Mouse (Mus musculus) heart, embryonic 16.5 days (tissue): ENCODE results near the gene Tuft1. TPM values are rescaled to one million over a fixed set of nuclear protein-coding genes. Genes with fewer than 3 reads are reported as not detected.

Source experiments
- ATAC-seq: fragments of 200-750 bp; cut with Nextera tagmentation; replicated peaks from 2 replicates; pipeline ENCODE4 v1.8.0; 2017; ENCODE audit warnings: moderate number of reproducible peaks; ENCODE audit not compliant: insufficient read depth, low FRiP score; ENCODE audit errors: extremely low read depth
- H3K27ac ChIP-seq: fragments of 300-500 bp; sonication (generic); 2 replicates; pipeline ENCODE4 v1.5.1; 2014; ENCODE audit warnings: mild to moderate bottlenecking, low read length, control low read depth, moderate library complexity
- H3K27me3 ChIP-seq: fragments of 300-500 bp; sonication (generic); 2 replicates; pipeline ENCODE4 v1.6.1; 2014; ENCODE audit warnings: low read length, mixed read lengths; ENCODE audit not compliant: control insufficient read depth, insufficient read depth
- H3K36me3 ChIP-seq: fragments of 300-500 bp; sonication (generic); 2 replicates; pipeline ENCODE4 v1.6.1; 2014; ENCODE audit not compliant: control insufficient read depth, insufficient read depth
- H3K4me1 ChIP-seq: fragments of 300-500 bp; sonication (generic); 2 replicates; pipeline ENCODE4 v1.6.1; 2014; ENCODE audit warnings: low read length, mixed read lengths; ENCODE audit not compliant: control insufficient read depth, insufficient read depth
- H3K4me2 ChIP-seq: fragments of 300-500 bp; sonication (generic); 2 replicates; pipeline ENCODE4 v1.6.1; 2014; ENCODE audit warnings: low read depth, mild to moderate bottlenecking, control low read depth, low read length
- H3K4me3 ChIP-seq: fragments of 300-500 bp; sonication (generic); 2 replicates; pipeline ENCODE4 v1.5.1; 2014; ENCODE audit warnings: mild to moderate bottlenecking, control low read depth, low read length
- H3K9ac ChIP-seq: fragments of 300-500 bp; sonication (generic); 2 replicates; pipeline ENCODE4 v1.6.1; 2014; ENCODE audit warnings: low read length, control low read depth
- H3K9me3 ChIP-seq: fragments of 300-500 bp; sonication (generic); replicated peaks from 2 replicates; pipeline ENCODE4 v1.6.1; 2016; ENCODE audit warnings: low read length; ENCODE audit not compliant: control insufficient read depth
- WGBS: fragments of 180-500 bp; shearing (Covaris S2); extraction: QIAGEN DNeasy Blood & Tissue Kit; methylation state at CpG from one replicate; pipeline ENCODE4 v1.1.7; 2014; 5-methylcytosine and 5-hydroxymethylcytosine counted together
- polyA plus RNA-seq: library from polyadenylated mRNA; unstranded; fragments of >200 nt; fragmentation: Nextera tagmentation; extraction: Ambion mirVana; gene quantifications from 2 replicates; pipeline ENCODE4 v1.2.1, GENCODE M21; 2015

The Tuft1 gene
- polyA plus RNA-seq, 1 experiment from 2014 or later: 7.0 TPM

DNA sequence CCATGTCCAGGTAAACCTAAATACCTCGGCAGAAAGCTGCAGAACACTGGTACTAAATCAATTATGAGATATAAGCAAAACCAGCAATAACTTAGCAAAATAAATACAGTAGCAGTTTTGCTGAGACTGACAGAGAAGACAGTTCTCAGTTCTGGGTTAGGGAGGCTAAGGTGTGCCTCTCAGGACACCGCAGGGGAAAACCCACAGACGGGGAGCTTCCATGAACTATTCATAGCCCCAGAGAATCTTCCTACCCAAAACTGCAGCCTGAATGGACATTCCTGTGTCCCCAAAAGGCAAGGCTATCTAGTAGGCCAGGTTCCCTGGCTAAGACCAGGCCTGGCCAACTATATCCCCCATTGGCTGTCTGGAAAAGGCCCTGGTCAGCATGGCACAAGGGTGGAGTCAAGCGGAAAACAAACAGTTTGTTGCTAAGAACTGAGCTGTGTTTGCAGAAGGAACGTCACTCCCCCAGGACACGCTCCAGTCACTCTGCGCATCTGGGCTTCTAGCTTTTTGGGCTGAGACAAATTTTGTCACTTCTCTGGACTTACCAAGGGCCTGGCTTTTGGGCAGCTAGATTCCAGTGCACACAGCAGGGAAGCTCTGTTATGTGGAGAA is 45.3 kb downstream of the Tuft1 start:
- no peak overlapping the region for H3K27ac ChIP-seq
- no peaks in the 10 kb centered on the region for H3K9me3 ChIP-seq
- no peaks in the 10 kb centered on the region for H3K27me3 ChIP-seq
- ATAC-seq: no peak
- no peak overlapping the region for H3K4me3 ChIP-seq
- WGBS: 70% methylated on average over 7 of the region's 7 CpGs
- no peaks in the 10 kb centered on the region for H3K36me3 ChIP-seq
- H3K4me2 ChIP-seq: no peak overlapping the region
- peaks cover 2% of the 10 kb centered on the region; the same call in 1 of the 2 replicates for H3K4me1 ChIP-seq
- no peak overlapping the region for H3K9ac ChIP-seq

DNA sequence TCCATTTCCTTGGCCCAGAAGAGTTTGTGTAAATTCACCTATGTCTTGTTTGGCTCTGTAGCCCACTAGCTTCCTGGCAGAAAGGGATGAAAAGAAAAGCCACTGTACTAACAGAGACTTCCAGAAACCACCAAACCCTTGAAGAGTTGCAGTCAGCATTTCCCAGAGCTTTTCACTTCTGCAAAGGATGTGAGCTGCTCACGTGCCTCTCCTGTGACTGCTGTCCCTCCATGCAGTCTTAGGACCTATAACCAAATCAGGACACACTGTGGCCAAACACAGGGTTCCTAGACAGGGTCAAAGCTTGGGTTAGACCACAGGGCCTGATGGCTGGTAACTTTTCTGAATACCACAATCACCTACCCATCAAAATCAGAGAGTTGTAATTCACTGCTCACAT is 46.4 kb downstream of the Tuft1 start:
- H3K4me1 ChIP-seq: peaks cover 2% of the 10 kb centered on the region; the same call in 1 of the 2 replicates
- H3K27me3 ChIP-seq: no peaks in the 10 kb centered on the region
- no peak overlapping the region for H3K27ac ChIP-seq
- H3K4me2 ChIP-seq: no peak overlapping the region
- H3K4me3 ChIP-seq: no peak overlapping the region
- no peaks in the 10 kb centered on the region for H3K9me3 ChIP-seq
- no peak overlapping the region for H3K9ac ChIP-seq
- WGBS: 92% methylated on average over 1 of the region's 1 CpGs
- H3K36me3 ChIP-seq: no peaks in the 10 kb centered on the region
- ATAC-seq: no peak

DNA sequence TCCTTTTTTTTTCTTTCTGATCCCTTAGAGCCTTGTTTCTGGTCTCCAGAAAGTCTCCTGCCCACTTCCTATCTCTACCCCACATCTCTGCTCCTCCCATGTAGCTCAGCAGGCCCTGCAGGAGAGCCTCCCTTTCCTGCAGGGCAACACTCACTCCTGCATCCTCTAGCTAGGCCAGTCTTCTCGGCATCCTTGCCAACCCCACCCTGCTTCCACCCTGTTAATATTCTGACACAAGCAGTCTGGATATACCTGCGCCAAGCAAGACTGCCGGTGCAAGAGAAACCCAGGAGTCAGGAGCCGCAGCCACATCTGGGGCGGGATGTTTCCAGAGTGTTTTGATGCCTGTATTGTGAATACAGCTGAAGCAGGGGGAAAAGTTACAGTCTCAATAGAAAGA is 46.8 kb downstream of the Tuft1 start:
- no peak for ATAC-seq
- Histone ChIP-seq H3K27me3 (no peaks in the 10 kb centered on the region), H3K27ac (no peak overlapping the region), H3K36me3 (no peaks in the 10 kb centered on the region), H3K4me1 (peaks cover 2% of the 10 kb centered on the region; the same call in 1 of the 2 replicates), H3K4me3 (no peak overlapping the region), H3K9me3 (no peaks in the 10 kb centered on the region), H3K9ac (no peak overlapping the region), H3K4me2 (no peak overlapping the region)
- 70% methylated on average over 5 of the region's 5 CpGs for WGBS

DNA sequence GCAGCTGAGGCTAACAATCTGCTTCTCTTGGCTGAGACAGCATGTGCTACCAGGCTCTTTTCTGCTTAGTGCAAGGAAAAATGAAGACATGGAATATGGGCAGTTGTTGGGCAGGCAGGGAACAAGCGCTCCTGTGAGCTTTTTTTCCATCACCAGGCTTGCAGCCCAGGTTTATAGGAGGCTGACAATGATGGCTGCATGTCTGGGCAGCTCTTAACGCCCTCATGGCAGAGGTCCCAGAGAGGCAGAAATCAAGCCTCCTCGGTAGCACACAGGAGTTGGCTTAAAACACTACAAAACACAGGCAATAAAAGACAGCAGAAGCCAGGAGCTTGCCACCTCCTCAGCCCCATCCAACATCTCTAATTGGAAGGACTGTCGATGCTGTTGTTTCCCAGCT is 47.3 kb downstream of the Tuft1 start:
- H3K4me2 ChIP-seq: no peak overlapping the region
- H3K9ac ChIP-seq: no peak overlapping the region
- 60% methylated on average over 4 of the region's 4 CpGs for WGBS
- no peak overlapping the region for H3K27ac ChIP-seq
- no peaks in the 10 kb centered on the region for H3K27me3 ChIP-seq
- no peak overlapping the region for H3K4me3 ChIP-seq
- no peaks in the 10 kb centered on the region for H3K9me3 ChIP-seq
- no peak for ATAC-seq
- H3K4me1 ChIP-seq: peaks cover 2% of the 10 kb centered on the region; the same call in 1 of the 2 replicates
- no peaks in the 10 kb centered on the region for H3K36me3 ChIP-seq

- Histone ChIP-seq H3K4me3 (no peak overlapping the region), H3K4me1 (peaks cover 2% of the 10 kb centered on the region; the same call in 1 of the 2 replicates), H3K9me3 (no peaks in the 10 kb centered on the region), H3K9ac (no peak overlapping the region), H3K27me3 (no peaks in the 10 kb centered on the region), H3K36me3 (no peaks in the 10 kb centered on the region), H3K27ac (no peak overlapping the region), H3K4me2 (no peak overlapping the region)
- ATAC-seq: no peak
- 89% methylated on average over 2 of the region's 2 CpGs for WGBS
Observed at GRCm38 (mm10) chr3:94610581-94610980, 48.1 kb downstream of the Tuft1 start.

DNA sequence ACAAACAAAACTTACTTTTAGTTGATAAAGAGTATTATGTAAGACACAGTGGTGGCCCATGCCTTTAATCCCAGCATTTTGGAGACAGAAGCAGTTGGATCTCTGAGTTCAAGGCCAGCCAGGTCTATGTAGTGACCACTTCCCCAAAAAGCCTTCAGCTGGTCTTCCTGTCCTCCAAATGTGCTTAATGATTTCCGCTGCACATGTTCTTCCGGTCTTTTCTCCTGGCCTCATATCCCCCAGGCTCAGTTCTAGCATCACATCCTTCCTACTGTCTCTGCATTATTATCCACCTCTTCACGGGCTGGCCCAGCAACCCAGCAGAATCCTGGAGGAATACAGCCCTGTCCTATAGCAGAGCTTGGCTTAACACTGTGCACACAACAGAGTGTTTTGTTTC is 49.1 kb downstream of the Tuft1 start:
- Histone ChIP-seq H3K4me3 (no peak overlapping the region), H3K27ac (no peak overlapping the region), H3K4me2 (no peak overlapping the region), H3K4me1 (peaks cover 2% of the 10 kb centered on the region; the same call in 1 of the 2 replicates), H3K27me3 (no peaks in the 10 kb centered on the region), H3K9me3 (no peaks in the 10 kb centered on the region), H3K36me3 (no peaks in the 10 kb centered on the region), H3K9ac (no peak overlapping the region)
- ATAC-seq: no peak
- 92% methylated on average over 3 of the region's 3 CpGs for WGBS

- no peaks in the 10 kb centered on the region for H3K4me1 ChIP-seq
- ATAC-seq: no peak
- no peak overlapping the region for H3K27ac ChIP-seq
- H3K9ac ChIP-seq: no peak overlapping the region
- WGBS: 0% methylated on average over 4 of the region's 4 CpGs
- H3K36me3 ChIP-seq: no peaks in the 10 kb centered on the region
- no peaks in the 10 kb centered on the region for H3K27me3 ChIP-seq
- no peak overlapping the region for H3K4me3 ChIP-seq
- H3K9me3 ChIP-seq: no peaks in the 10 kb centered on the region
- H3K4me2 ChIP-seq: no peak overlapping the region
Observed at GRCm38 (mm10) chr3:94601959-94602358, 56.7 kb downstream of the Tuft1 start.

- Histone ChIP-seq H3K27me3 (no peaks in the 10 kb centered on the region), H3K36me3 (no peaks in the 10 kb centered on the region), H3K27ac (no peak overlapping the region), H3K4me3 (no peak overlapping the region), H3K9ac (no peak overlapping the region), H3K4me2 (no peak overlapping the region), H3K4me1 (no peaks in the 10 kb centered on the region), H3K9me3 (no peaks in the 10 kb centered on the region)
- no peak for ATAC-seq
- WGBS: 59% methylated on average over 3 of the region's 3 CpGs
Observed at GRCm38 (mm10) chr3:94597224-94597779, 61.4 kb downstream of the Tuft1 start.

- ATAC-seq: no peak
- Histone ChIP-seq H3K4me1 (no peaks in the 10 kb centered on the region), H3K27ac (no peak overlapping the region), H3K9me3 (0 out of 2 replicates have a peak, but pooled peaks cover 2% of the 10 kb centered on the region), H3K4me3 (no peak overlapping the region), H3K9ac (no peak overlapping the region), H3K36me3 (no peaks in the 10 kb centered on the region), H3K4me2 (no peak overlapping the region), H3K27me3 (no peaks in the 10 kb centered on the region)
- 78% methylated on average over 6 of the region's 6 CpGs for WGBS
Observed at GRCm38 (mm10) chr3:94595871-94596287, 62.8 kb downstream of the Tuft1 start.
